Mouse (Mus musculus) brain, embryonic 14.5 days (tissue): ENCODE results near the gene Fam149a.

ENCODE experiments used
- CTCF ChIP-seq: fragments of 200-500 bp; IDR thresholded peaks from 2 replicates; pipeline ENCODE4 v1.5.1; 2012; ENCODE audit warnings: inconsistent platforms, mild to moderate bottlenecking, moderate library complexity, borderline replicate concordance; ENCODE audit not compliant: insufficient read depth, insufficient read length; ENCODE audit errors: extremely low read depth
- POLR2A ChIP-seq: fragments of 200-500 bp; IDR thresholded peaks from 2 replicates; pipeline ENCODE4 v1.6.1; 2012; ENCODE audit warnings: mild to moderate bottlenecking, inconsistent platforms, borderline replicate concordance; ENCODE audit not compliant: poor library complexity, insufficient read depth, insufficient read length, severe bottlenecking; ENCODE audit errors: extremely low read depth

DNA sequence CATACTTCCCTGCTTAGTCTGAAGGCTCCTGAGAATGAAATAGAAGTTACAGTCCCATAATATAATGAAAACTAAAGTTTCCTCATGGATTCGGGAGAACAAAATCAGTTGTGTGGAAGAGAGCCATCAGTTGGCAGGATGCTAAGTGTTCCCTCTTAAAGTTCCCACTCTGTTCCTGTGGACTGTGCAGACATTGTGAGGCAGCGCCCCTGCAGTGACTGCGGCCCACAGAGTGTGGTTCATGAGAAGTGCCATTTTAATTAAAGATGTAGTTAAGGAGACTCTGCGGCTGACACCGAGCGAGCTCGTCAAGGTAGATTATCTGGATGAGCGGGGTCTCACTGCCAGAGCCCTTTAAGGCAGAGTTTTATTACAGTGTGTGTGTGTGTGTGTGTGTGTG is 79.7 kb downstream of the Fam149a start:
- TF ChIP-seq CTCF, result no peak
- TF ChIP-seq POLR2A, result no peak
